Mouse (Mus musculus): ENCODE data around the gene Itga1.

Gene Itga1

DNA sequence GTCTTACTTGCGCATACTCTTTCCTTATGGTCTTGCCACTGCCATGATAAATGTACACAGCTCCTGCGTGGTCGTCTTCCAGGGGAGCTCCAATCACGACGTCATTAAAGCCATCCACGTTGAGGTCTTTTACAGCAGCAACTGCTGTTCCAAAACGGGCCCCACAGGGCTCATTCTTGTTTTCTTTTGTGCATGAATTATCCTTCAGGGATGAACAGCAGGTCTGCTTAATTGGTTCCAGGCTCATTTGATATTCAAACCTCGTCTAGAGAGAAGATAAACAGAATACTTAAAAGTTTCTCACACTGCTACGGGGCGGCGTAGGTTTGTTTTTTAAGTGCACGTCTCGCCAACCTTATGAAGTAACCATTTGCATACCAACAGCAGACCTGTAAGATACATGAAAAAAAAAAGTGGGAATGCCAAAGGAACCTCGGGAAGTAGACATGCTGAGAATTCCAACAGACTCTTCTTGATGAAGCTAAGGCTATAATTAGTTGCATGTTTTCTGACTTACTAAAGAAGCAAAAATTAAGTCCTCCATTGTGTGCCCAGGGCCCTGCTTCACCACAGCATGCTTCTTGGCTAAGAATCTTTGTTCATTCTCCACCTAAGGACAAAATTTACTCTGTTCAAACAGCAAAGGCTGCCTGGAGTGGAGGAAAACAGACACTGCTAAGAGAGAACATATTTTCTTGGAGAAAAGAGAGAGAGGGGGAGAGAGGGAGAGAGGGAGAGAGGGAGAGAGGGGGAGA lies 109.3 kb downstream of the Itga1 start:
- no peak for DNase-seq (ENCODE audit: low read depth, low spot score)

DNA sequence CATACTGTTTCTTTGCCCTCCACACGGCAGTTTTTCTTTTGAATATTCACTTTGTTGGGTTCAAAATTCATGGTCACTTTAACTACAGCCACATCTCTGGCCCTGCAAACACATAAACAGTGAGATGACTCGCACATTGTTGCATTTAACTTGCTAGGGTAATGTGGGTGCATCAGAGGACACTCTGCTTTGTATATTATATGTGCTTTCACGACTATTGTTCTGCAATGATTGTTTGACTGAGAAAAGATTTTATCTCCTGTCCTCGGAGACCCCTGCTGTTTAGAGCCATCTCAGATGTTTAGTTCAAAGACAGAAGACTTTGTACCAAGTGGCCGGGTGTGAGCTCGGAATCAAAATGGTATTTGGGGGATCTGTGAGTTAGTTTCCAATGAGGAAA lies 114.1 kb downstream of the Itga1 start:
- peak; percentile 21 for DNase-seq (ENCODE audit: low read depth, low spot score)

GRCm38 (mm10) chr13:114987161-114987560 lies 114.6 kb downstream of the Itga1 start:
- peak; percentile 36 for DNase-seq (ENCODE audit: low read depth, low spot score)

DNA sequence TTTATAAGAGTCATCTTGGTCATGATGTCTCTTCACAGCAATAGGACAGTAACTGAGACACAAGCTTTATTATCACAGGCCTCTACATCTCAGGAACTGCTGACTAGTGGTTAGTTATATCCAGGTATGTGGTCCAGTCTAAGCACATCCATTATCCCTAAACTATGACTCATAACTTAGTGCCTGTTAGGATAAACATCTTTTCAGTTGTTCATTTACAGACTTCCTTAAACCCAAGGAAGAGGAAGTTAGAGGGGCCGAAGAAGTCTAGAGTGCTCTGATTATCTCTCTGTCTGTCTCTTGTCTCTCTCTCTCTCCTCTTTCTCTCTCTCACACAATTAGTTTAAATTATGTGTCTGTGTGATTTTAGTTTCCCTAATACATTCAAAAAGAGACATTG lies 117.1 kb downstream of the Itga1 start:
- no peak for DNase-seq (ENCODE audit: low read depth, low spot score)

GRCm38 (mm10) chr13:114983116-114983515 lies 118.6 kb downstream of the Itga1 start:
- no peak for DNase-seq (ENCODE audit: low read depth, low spot score)

GRCm38 (mm10) chr13:114980831-114981419 lies 120.8 kb downstream of the Itga1 start:
- peak; percentile 65 for DNase-seq (ENCODE audit: low read depth, low spot score)

DNA sequence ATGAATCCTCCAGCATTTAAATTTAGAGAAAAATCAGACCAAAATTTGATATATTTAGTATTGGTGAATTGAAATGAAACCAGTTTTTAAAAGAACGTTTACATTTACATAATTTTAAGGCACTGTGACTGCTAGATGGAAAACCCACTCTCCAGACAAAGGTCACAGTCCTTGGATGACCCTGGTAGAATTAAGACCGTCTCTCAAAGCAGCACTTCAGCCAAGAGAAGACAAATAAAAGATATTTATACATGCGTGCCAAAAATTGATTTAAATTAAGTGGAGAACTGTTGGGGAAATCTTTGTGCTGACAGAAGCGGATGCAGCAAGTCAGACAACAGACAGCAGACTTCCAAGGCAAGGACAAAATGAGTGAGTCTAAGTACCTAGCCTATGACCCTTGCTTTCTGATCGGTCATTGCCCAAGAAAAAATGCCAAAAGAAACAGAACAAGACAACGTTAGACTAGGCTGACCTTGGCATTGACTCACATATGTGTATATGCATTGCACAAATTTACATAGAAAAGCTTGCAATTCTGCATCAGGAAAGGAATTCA lies 127.2 kb downstream of the Itga1 start:
- DNase-seq (ENCODE audit: low read depth, low spot score): no peak

DNA sequence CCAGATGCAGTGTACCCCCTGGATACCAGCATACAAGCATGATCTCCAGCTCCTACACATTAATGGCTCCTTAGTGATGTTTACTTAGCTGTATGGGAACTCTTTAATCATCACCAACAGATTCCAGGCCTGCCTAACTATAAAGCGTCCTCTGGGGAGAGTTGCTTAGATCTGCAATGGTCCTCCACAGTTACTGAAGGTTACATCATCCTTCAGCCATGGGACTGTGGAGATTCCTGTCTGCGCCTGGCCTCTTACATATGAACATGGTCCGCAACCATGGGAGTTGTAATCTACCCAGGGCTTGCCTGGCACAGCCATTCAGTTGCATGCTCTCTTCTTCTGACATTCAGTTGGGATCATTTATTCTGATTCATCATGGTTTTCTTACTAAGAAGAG lies 129.9 kb downstream of the Itga1 start:
- DNase-seq (ENCODE audit: low read depth, low spot score): no peak

DNA sequence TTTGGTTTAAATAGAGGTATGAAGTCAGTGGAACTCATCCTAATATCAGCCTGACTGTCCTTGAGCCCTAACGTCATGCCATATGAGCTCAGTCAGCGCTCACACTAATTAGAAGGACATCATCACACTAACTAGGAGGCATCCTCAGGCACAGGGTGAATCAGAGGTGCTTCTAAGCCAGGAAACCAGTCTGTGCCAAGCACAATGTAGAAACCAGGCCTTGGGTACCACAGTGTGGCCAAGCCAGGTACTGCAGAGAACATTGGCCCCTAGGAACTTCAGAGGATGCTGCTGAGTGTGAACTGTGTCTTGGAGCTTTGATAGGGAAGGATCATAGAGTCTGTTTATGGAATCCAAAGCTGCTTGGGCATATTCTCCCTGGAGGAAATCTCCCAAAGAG lies 137.5 kb downstream of the Itga1 start:
- peak; percentile 77 for DNase-seq (ENCODE audit: low read depth, low spot score)

GRCm38 (mm10) chr13:114954516-114954915 lies 147.2 kb downstream of the Itga1 start:
- no peak for DNase-seq (ENCODE audit: low read depth, low spot score)

DNA sequence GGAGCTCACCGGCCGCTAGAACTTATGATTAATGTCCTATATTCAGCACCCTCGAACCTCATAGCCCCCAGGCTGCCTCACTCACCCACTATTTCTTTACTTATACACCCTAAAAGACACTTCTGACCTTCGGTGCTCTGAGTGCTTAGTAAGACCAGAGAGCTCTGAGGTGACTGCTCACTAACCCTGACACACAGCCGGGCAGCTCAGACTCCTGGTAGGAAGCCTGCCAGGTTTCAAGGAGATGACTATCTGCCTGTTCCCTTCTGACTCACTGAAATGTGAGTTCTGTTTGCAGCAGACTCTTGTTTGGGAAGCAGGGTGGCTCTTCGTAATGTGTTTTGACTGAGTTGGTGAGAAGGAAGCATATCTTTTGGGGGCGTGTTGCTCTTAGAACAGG lies 168.2 kb downstream of the Itga1 start:
- no peak for DNase-seq (ENCODE audit: low read depth, low spot score)

GRCm38 (mm10) chr13:114931775-114932294 lies 169.9 kb downstream of the Itga1 start, which contains the start of gene Itga2:
Itga2 (minus strand) TSS chr13:114932100.
- peak; percentile 80 for DNase-seq (ENCODE audit: low read depth, low spot score)

DNA sequence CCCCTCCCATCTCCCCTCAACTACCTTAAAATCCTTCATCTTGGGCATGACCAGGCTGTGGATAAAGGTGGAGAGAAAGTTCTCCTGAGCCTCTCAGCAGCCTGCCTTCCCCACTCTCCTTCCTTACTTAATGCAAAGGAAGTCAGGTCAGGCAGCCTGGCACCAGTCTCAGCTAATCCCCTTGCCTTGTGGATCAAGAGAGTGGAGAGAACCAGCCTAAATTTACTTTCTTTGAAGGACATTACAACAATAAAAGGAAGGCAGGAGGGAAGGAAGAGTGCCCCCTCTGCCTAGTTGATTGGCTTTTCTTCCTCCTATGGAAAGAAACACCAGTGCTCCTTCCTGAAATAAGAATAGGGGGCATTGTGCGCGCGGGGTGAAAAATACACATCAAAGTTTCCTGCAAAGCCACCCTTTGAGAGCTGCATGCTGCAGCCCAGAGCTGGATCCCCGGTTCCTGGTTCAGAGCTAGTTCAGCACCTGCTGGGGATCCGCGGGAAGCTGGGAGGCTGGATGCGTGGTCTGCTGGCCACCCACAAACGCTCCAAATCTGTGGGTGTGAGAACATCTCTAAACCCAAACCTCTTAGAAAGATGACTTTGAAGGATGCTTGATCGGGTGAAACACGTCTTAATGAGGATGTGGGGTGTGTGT lies 170.6 kb downstream of the Itga1 start:
- peak; percentile 21 for DNase-seq (ENCODE audit: low read depth, low spot score)

GRCm38 (mm10) chr13:114924785-114925184 lies 177.0 kb downstream of the Itga1 start:
- no peak for DNase-seq (ENCODE audit: low read depth, low spot score)

GRCm38 (mm10) chr13:114923331-114923730 lies 178.4 kb downstream of the Itga1 start:
- no peak for DNase-seq (ENCODE audit: low read depth, low spot score)

- no peak for DNase-seq (ENCODE audit: low read depth, low spot score)
Measured at GRCm38 (mm10) chr13:114915767-114916166, 186.0 kb downstream of the Itga1 start.

DNA sequence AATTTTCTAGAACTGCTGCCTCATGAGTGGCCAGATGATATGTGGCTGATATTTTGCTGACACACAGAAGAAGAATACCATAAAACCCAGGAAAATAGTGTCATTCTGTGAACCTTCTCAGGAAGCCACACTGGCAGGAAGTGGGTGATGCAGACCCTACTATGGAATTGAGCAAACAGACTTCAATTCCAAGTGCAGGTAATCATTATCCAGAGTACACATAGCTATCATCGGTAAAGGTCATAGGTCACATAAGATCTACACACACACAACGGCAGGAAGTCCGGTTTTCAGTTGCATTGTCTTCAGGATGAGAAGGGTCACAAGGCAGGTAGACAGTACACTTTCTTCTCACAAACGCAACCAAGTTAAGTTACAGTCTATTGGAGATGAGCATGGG lies 186.8 kb downstream of the Itga1 start:
- DNase-seq (ENCODE audit: low read depth, low spot score): no peak

GRCm38 (mm10) chr13:114914559-114914958 lies 187.2 kb downstream of the Itga1 start:
- no peak for DNase-seq (ENCODE audit: low read depth, low spot score)

GRCm38 (mm10) chr13:114910629-114911028 lies 191.1 kb downstream of the Itga1 start:
- DNase-seq (ENCODE audit: low read depth, low spot score): no peak

DNA sequence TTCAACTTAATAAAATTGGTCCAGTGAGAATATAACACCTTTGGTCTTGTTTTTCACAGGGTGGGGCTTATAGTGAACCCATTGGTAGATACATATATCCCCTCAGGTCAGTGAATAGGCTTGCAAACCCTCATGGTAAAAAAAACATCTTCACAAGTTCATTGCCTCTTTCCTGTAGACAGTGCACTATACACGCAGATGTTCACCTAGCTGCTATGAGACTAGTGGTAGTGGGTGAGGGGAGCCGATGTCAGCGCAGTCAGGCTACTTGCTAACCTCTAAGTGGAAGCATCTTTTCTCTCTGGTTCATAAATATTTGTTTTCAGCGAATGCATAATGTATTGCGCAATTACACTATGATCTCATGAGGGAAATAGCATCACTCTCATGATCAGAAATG lies 192.2 kb downstream of the Itga1 start:
- no peak for DNase-seq (ENCODE audit: low read depth, low spot score)

DNA sequence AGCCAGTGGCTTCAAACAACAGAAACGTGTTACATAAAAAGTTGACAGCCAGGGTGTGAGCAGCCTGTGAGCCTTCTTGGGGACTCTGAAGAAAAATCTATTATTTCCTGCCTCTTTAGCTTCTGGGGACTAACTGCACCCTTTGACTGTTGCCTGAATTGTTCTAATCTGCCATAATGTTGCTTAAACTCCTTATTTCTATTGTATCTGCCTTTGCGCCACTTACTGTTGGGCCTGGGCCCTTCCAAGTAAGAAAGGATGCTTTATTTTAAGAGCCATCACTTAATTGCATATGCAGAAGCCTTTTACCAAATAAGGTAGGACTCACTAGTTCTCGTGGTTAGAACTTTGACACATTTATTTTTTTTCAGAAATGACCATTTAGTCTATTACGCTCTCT lies 193.9 kb downstream of the Itga1 start:
- no peak for DNase-seq (ENCODE audit: low read depth, low spot score)
